Mouse (Mus musculus): ENCODE results near the gene Tmem248.

GRCm38 (mm10) chr5:130290242-130290641 is 73.4 kb downstream of the Tmem248 start:
- no peak for TF ChIP-seq POLR2A (IDR thresholded peaks at IDR 0.05; ENCODE audit: low read depth, low read length)
- TF ChIP-seq CTCF (conservative IDR thresholded peaks at IDR 0.05; ENCODE audit: insufficient read depth, insufficient read length, low read depth, low read length) = 0 out of 2 replicates have a peak, but pooled peaks have one; percentile 7
